Mouse (Mus musculus): ENCODE measurements around the gene Gm37419. TPM values are rescaled to one million over a fixed set of nuclear protein-coding genes. Genes with fewer than 3 reads are reported as not detected.

The Gm37419 gene
- polyA plus RNA-seq, 1 experiment from 2014 or later: not detected

Other genes starting within 250 kb of the Gm37419 start
- 15.7 and 16.3 TPM in 2 replicates for gene Sst, start 97.5 kb upstream of the Gm37419 start, polyA plus RNA-seq (2015; fragmentation: Nextera tagmentation; extraction: Ambion mirVana)
- gene Rtp2, start 56.1 kb upstream of the Gm37419 start, polyA plus RNA-seq (2015; fragmentation: Nextera tagmentation; extraction: Ambion mirVana): not detected in 2 replicates
- 1.3 and 1.4 TPM in 2 replicates for gene Bcl6, start 370 bp downstream of the Gm37419 start, polyA plus RNA-seq (2015; fragmentation: Nextera tagmentation; extraction: Ambion mirVana)

All from stomach, embryonic 15.5 days (tissue).